Mouse (Mus musculus): ENCODE results near the gene Ric8a. TPM values are rescaled to one million over a fixed set of nuclear protein-coding genes. Genes with fewer than 3 reads are reported as not detected.

Gene Ric8a
- polyA plus RNA-seq, 1 experiment from 2014 or later: 42.7 TPM

GRCm38 (mm10) chr7:140912293-140912692 is 55.5 kb downstream of the Ric8a start:
- Histone ChIP-seq H3K4me2 (no peak overlapping the region), H3K27ac (ENCODE audit: poor library complexity, severe bottlenecking) (no peak overlapping the region), H3K27me3 (replicated peaks) (peaks cover 20% of the 10 kb centered on the region), H3K36me3 (no peaks in the 10 kb centered on the region), H3K9ac (no peak overlapping the region), H3K4me1 (replicated peaks) (no peaks in the 10 kb centered on the region), H3K4me3 (no peak overlapping the region), H3K9me3 (replicated peaks) (no peaks in the 10 kb centered on the region)
- WGBS: 62% methylated on average over 3 of the region's 3 CpGs
- ATAC-seq (ENCODE audit: insufficient number of reproducible peaks, low FRiP score): no peak

DNA sequence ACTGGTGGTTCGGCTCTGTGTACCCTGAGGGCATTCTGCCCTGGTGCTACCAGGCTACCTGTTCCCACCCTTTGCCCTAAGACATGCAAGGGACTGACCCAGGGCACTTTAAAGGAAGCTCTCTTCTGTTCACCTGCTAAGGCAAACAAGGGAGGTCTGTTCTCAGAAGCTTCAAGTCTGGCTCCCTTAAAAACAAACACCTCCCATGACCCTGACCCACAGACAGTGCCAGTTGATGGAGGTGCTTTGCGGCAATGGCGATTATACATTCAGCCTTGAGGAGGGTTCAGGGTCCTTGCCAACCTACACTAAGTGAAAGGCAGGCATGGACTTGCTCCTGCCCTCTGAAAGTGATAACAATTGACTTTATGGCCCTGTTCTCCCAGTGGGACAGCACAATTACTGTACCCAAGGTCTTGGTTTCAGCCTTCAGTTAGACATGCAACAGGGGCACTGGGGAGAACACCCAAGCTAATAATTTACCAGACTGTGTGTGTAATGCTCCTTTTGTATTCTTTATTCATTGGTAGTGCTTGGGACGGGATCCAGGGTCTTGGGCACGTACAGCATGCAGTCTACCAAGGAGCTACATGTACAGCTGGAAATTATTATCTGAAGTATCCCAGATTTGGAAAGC is 56.2 kb downstream of the Ric8a start:
- no peak for ATAC-seq (ENCODE audit: insufficient number of reproducible peaks, low FRiP score)
- no peaks in the 10 kb centered on the region for H3K9me3 ChIP-seq (replicated peaks)

More for the DNA sequence above, 56.2 kb downstream of the Ric8a start:
- H3K27ac ChIP-seq (ENCODE audit: poor library complexity, severe bottlenecking): no peak overlapping the region
- WGBS: 77% methylated on average over 5 of the region's 5 CpGs
- peaks cover 25% of the 10 kb centered on the region for H3K27me3 ChIP-seq (replicated peaks)
- H3K4me2 ChIP-seq: no peak overlapping the region
- no peak overlapping the region for H3K4me3 ChIP-seq
- H3K4me1 ChIP-seq (replicated peaks): no peaks in the 10 kb centered on the region
- H3K9ac ChIP-seq: no peak overlapping the region
- no peaks in the 10 kb centered on the region for H3K36me3 ChIP-seq

Other genes with a start within 250 kb of the Ric8a start
- gene Olfr61, start 228.0 kb upstream of the Ric8a start, polyA plus RNA-seq (2016; fragmentation: Nextera tagmentation; extraction: Ambion mirVana): not detected in 2 replicates
- not detected in 2 replicates for gene Olfr53, start 210.5 kb upstream of the Ric8a start, polyA plus RNA-seq (2016; fragmentation: Nextera tagmentation; extraction: Ambion mirVana)
- gene Olfr539, start 197.0 kb upstream of the Ric8a start, polyA plus RNA-seq (2016; fragmentation: Nextera tagmentation; extraction: Ambion mirVana): not detected in 2 replicates
- gene Olfr45, start 175.0 kb upstream of the Ric8a start, polyA plus RNA-seq (2016; fragmentation: Nextera tagmentation; extraction: Ambion mirVana): not detected in 2 replicates
- not detected in 2 replicates for gene Olfr541, start 159.7 kb upstream of the Ric8a start, polyA plus RNA-seq (2016; fragmentation: Nextera tagmentation; extraction: Ambion mirVana)
- not detected in 2 replicates for gene Cyp2e1, start 93.2 kb upstream of the Ric8a start, polyA plus RNA-seq (2016; fragmentation: Nextera tagmentation; extraction: Ambion mirVana)
- 0.13 and 0.31 TPM in 2 replicates for gene Syce1, start 69.1 kb upstream of the Ric8a start, polyA plus RNA-seq (2016; fragmentation: Nextera tagmentation; extraction: Ambion mirVana)
- 0.95 and 0.96 TPM in 2 replicates for gene Zfp941, start 34.8 kb upstream of the Ric8a start, polyA plus RNA-seq (2016; fragmentation: Nextera tagmentation; extraction: Ambion mirVana)
- gene Urah, start 21.9 kb upstream of the Ric8a start, polyA plus RNA-seq (2016; fragmentation: Nextera tagmentation; extraction: Ambion mirVana): 0.55 TPM in 1 of 2 replicates, not detected in the other
- gene Scgb1c1, start 11.4 kb upstream of the Ric8a start, polyA plus RNA-seq (2016; fragmentation: Nextera tagmentation; extraction: Ambion mirVana): not detected in 2 replicates
- gene Odf3, start 9.2 kb upstream of the Ric8a start, polyA plus RNA-seq (2016; fragmentation: Nextera tagmentation; extraction: Ambion mirVana): not detected in 2 replicates
- not detected in 2 replicates for gene Gm45785, start 626 bp upstream of the Ric8a start, polyA plus RNA-seq (2016; fragmentation: Nextera tagmentation; extraction: Ambion mirVana)
- 27.7 and 29.3 TPM in 2 replicates for gene Bet1l, start 620 bp downstream of the Ric8a start, polyA plus RNA-seq (2016; fragmentation: Nextera tagmentation; extraction: Ambion mirVana)
- 187 and 188 TPM in 2 replicates for gene Psmd13, start 25.0 kb downstream of the Ric8a start, polyA plus RNA-seq (2016; fragmentation: Nextera tagmentation; extraction: Ambion mirVana)
- gene Sirt3, start 25.4 kb downstream of the Ric8a start, polyA plus RNA-seq (2016; fragmentation: Nextera tagmentation; extraction: Ambion mirVana): 40.9 and 41.6 TPM in 2 replicates
- 93.0 and 102 TPM in 2 replicates for gene Cox8b, start 43.5 kb downstream of the Ric8a start, polyA plus RNA-seq (2016; fragmentation: Nextera tagmentation; extraction: Ambion mirVana)
- gene Nlrp6, start 63.9 kb downstream of the Ric8a start, polyA plus RNA-seq (2016; fragmentation: Nextera tagmentation; extraction: Ambion mirVana): 0.23 TPM in 1 of 2 replicates, not detected in the other
- 13.7 and 13.9 TPM in 2 replicates for gene Pgghg, start 84.4 kb downstream of the Ric8a start, polyA plus RNA-seq (2016; fragmentation: Nextera tagmentation; extraction: Ambion mirVana)
- gene Ifitm5, start 93.3 kb downstream of the Ric8a start, polyA plus RNA-seq (2016; fragmentation: Nextera tagmentation; extraction: Ambion mirVana): 1.8 and 2.0 TPM in 2 replicates
- gene Gm45717, start 99.0 kb downstream of the Ric8a start, polyA plus RNA-seq (2016; fragmentation: Nextera tagmentation; extraction: Ambion mirVana): not detected in 2 replicates
- gene Ifitm2, start 99.0 kb downstream of the Ric8a start, polyA plus RNA-seq (2016; fragmentation: Nextera tagmentation; extraction: Ambion mirVana): 442 and 446 TPM in 2 replicates
- 3.0 and 3.1 TPM in 2 replicates for gene Ifitm1, start 110.3 kb downstream of the Ric8a start, polyA plus RNA-seq (2016; fragmentation: Nextera tagmentation; extraction: Ambion mirVana)
- gene Ifitm3, start 153.8 kb downstream of the Ric8a start, polyA plus RNA-seq (2016; fragmentation: Nextera tagmentation; extraction: Ambion mirVana): 41.8 and 41.9 TPM in 2 replicates
- gene Ifitm6, start 161.0 kb downstream of the Ric8a start, polyA plus RNA-seq (2016; fragmentation: Nextera tagmentation; extraction: Ambion mirVana): not detected in 2 replicates
- gene Gm17387, start 172.2 kb downstream of the Ric8a start, polyA plus RNA-seq (2016; fragmentation: Nextera tagmentation; extraction: Ambion mirVana): not detected in 2 replicates
- 2.0 and 2.5 TPM in 2 replicates for gene B4galnt4, start 204.1 kb downstream of the Ric8a start, polyA plus RNA-seq (2016; fragmentation: Nextera tagmentation; extraction: Ambion mirVana)
- gene Pkp3, start 221.3 kb downstream of the Ric8a start, polyA plus RNA-seq (2016; fragmentation: Nextera tagmentation; extraction: Ambion mirVana): 0.41 and 0.50 TPM in 2 replicates
- gene Sigirr, start 243.6 kb downstream of the Ric8a start, polyA plus RNA-seq (2016; fragmentation: Nextera tagmentation; extraction: Ambion mirVana): 2.2 and 2.9 TPM in 2 replicates